Mouse (Mus musculus): ENCODE measurements around the gene Kifc3. TPM values are rescaled to one million over a fixed set of nuclear protein-coding genes. Genes with fewer than 3 reads are reported as not detected.

Kifc3 gene
- polyA plus RNA-seq, 1 experiment from 2014 or later, result 16.5 TPM

DNA sequence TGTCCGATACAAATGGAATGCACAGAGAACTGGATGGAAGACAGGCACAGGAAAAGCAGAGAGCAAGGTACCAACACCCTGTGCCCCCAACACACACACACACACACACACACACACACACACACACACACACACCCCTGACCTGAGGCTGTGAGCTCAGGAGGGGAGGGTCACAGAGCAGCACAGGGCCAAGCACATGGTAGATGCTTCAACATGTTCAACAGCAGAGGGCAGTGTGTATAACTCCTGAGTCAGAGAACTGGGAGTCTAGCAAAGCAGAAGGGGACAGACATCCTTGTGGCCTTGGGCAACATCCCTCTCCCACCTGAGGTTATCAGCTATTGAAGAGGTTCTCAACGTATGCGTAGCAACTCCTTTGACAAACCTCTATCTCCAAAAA, 88.9 kb downstream of the Kifc3 start:
- Histone ChIP-seq H3K4me3 (no peak overlapping the region), H3K27ac (no peak overlapping the region), H3K27me3 (no peaks in the 10 kb centered on the region), H3K9me3 (no peaks in the 10 kb centered on the region), H3K36me3 (peaks cover 13% of the 10 kb centered on the region), H3K4me2 (no peak overlapping the region), H3K4me1 (replicated peaks) (peaks cover 4% of the 10 kb centered on the region; the same call in 1 of the 2 replicates), H3K9ac (no peak overlapping the region)
- peak; percentile 72; the same call in 1 of the 2 replicates for ATAC-seq (ENCODE audit: low FRiP score)
- WGBS, result 70% methylated on average over 3 of the region's 3 CpGs

DNA sequence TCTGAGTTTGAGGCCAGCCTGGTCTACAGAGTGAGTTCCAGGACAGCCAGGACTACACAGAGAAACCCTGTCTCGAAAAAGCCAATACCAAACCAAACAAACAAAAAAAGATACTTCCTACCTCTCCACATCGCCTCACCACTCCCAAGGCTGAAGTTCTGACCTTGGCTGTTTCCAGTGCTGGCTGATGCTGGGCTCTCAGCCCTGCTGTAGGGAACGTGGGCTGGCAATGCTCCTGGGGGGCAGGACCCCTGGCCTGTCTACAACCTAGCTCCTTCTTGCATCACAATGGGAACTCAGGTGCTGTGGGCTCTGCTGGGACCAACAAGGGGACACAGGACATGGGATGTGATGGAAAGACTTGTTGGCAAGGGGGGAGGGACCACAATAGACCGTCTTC, 89.5 kb downstream of the Kifc3 start:
- Histone ChIP-seq H3K9me3 (no peaks in the 10 kb centered on the region), H3K4me2 (no peak overlapping the region), H3K4me3 (no peak overlapping the region), H3K4me1 (replicated peaks) (peaks cover 4% of the 10 kb centered on the region; the same call in 1 of the 2 replicates), H3K36me3 (peaks cover 20% of the 10 kb centered on the region), H3K9ac (no peak overlapping the region), H3K27ac (no peak overlapping the region), H3K27me3 (no peaks in the 10 kb centered on the region)
- WGBS, result 70% methylated on average over 4 of the region's 4 CpGs
- no peak for ATAC-seq (ENCODE audit: low FRiP score)

DNA sequence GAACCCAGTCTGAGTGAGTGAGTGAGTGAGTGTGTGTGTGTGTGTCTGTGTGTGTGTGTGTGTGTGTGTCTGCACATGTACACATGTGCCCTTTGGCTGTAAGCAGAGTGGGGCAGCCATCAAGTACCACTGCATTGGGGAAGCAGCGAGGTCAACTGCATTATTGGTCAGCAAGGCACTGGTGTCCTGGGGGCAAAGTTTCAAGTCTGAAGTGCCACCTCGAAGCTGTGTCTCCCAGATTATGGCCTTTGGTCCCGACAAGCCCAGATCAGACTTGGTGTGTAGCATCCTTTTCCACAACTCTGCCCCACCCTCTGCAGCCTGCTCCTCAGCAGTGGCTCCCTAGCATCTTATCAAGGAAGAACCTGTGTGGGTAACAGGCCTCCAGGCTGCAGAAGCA, 90.0 kb downstream of the Kifc3 start:
- Histone ChIP-seq H3K4me2 (no peak overlapping the region), H3K9me3 (no peaks in the 10 kb centered on the region), H3K4me3 (no peak overlapping the region), H3K4me1 (replicated peaks) (peaks cover 4% of the 10 kb centered on the region; the same call in 1 of the 2 replicates), H3K27me3 (no peaks in the 10 kb centered on the region), H3K9ac (no peak overlapping the region), H3K27ac (no peak overlapping the region), H3K36me3 (peaks cover 23% of the 10 kb centered on the region)
- WGBS, result 86% methylated on average over 3 of the region's 3 CpGs
- ATAC-seq (ENCODE audit: low FRiP score), result no peak

DNA sequence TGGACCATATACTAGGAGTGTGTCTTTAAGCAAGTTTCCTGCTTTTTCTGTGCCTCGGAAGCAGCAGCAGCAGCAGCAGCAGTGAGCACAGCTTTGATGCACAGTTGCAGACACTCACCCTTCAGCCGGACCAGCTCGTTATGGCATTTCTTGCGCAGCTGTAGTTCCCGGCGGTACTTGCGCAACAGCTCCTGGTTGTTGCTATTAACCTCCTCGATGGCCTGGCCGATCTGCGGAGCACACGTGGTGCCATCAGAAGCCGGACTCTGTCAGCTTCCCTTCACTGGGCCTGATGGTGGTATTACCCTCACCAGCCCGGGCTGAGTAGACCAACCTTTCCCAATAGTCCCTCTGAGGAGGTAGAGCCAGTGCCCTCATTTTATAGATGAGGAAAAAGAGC, 95.3 kb downstream of the Kifc3 start:
- Histone ChIP-seq H3K27me3 (no peaks in the 10 kb centered on the region), H3K36me3 (peaks cover 70% of the 10 kb centered on the region), H3K27ac (no peak overlapping the region), H3K4me1 (replicated peaks) (peaks cover 4% of the 10 kb centered on the region; the same call in 1 of the 2 replicates), H3K9me3 (no peaks in the 10 kb centered on the region), H3K4me2 (no peak overlapping the region), H3K9ac (no peak overlapping the region), H3K4me3 (no peak overlapping the region)
- WGBS, result 92% methylated on average over 13 of the region's 13 CpGs
- no peak for ATAC-seq (ENCODE audit: low FRiP score)

DNA sequence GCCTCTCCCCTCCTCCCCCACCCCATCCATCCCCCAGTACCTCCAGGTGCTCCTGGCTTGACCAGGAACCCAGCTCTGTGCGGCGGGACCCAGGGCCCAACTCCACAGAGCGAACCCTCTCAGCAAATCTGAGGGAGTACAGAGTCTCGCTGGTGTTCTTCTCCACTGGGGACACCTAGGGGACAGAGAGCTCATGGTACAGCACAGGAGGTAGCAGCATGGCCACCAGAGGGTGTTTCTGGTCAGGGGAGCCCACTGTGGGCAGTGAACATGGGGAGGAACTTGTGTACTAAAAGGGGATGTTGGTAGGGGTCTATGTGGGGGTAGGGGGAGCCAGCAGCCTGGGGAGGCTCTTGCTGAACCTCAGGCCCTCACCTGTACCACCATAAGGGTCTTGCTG, 100.6 kb downstream of the Kifc3 start:
- Histone ChIP-seq H3K4me2 (no peak overlapping the region), H3K4me1 (replicated peaks) (no peaks in the 10 kb centered on the region), H3K4me3 (no peak overlapping the region), H3K27me3 (no peaks in the 10 kb centered on the region), H3K9ac (no peak overlapping the region), H3K36me3 (peaks cover 93% of the 10 kb centered on the region), H3K9me3 (no peaks in the 10 kb centered on the region), H3K27ac (no peak overlapping the region)
- ATAC-seq (ENCODE audit: low FRiP score), result 0 out of 2 replicates have a peak, but pooled peaks have one; percentile 11
- 80% methylated on average over 4 of the region's 4 CpGs for WGBS

DNA sequence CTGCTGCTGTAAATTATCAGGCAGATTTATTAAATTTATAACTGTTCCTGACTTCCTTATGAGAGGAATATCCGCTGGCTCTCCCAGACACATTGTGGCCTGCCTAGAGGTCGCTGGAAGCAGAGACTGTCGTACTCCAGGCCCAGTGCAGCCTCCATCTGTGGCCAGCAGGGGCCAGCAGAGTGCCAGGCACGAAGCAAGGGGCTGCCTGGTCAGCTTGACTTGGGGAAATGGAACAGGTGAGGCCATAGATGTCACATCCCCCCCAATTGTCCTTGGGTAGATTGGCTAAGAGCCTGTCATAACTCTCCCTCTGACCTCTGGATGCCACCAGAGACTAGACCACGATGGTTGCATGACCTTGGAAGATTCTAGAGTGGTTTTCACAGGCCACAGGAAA, 103.6 kb downstream of the Kifc3 start:
- Histone ChIP-seq H3K9ac (no peak overlapping the region), H3K4me1 (replicated peaks) (no peaks in the 10 kb centered on the region), H3K27ac (no peak overlapping the region), H3K27me3 (no peaks in the 10 kb centered on the region), H3K4me2 (no peak overlapping the region), H3K9me3 (no peaks in the 10 kb centered on the region), H3K4me3 (no peak overlapping the region), H3K36me3 (peaks cover 99% of the 10 kb centered on the region)
- 25% methylated on average over 5 of the region's 5 CpGs for WGBS
- ATAC-seq (ENCODE audit: low FRiP score), result peak; percentile 55; the same call in 1 of the 2 replicates

DNA sequence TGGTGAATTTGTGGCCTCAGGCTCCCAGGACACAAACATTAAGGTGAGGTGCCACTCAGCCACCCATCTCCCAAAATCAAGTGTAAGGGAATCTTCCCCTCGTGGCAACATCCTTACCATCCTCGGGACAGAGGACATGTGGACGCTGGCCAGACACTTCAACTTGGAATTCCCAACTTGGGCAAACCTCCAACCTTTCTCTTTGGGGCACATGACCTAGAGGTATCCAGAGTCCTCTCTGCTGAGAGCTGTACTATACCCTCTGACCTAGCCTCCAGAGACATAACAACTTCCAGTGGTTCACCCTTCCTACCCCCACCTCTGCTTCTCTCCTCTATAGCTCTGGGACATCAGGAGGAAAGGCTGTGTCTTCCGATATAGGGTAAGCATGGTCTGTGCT, 109.0 kb downstream of the Kifc3 start:
- Histone ChIP-seq H3K4me3 (no peak overlapping the region), H3K36me3 (peaks cover 100% of the 10 kb centered on the region), H3K27me3 (no peaks in the 10 kb centered on the region), H3K9ac (no peak overlapping the region), H3K4me1 (replicated peaks) (no peaks in the 10 kb centered on the region), H3K4me2 (no peak overlapping the region), H3K9me3 (no peaks in the 10 kb centered on the region), H3K27ac (no peak overlapping the region)
- no peak for ATAC-seq (ENCODE audit: low FRiP score)
- 94% methylated on average over 4 of the region's 4 CpGs for WGBS

DNA sequence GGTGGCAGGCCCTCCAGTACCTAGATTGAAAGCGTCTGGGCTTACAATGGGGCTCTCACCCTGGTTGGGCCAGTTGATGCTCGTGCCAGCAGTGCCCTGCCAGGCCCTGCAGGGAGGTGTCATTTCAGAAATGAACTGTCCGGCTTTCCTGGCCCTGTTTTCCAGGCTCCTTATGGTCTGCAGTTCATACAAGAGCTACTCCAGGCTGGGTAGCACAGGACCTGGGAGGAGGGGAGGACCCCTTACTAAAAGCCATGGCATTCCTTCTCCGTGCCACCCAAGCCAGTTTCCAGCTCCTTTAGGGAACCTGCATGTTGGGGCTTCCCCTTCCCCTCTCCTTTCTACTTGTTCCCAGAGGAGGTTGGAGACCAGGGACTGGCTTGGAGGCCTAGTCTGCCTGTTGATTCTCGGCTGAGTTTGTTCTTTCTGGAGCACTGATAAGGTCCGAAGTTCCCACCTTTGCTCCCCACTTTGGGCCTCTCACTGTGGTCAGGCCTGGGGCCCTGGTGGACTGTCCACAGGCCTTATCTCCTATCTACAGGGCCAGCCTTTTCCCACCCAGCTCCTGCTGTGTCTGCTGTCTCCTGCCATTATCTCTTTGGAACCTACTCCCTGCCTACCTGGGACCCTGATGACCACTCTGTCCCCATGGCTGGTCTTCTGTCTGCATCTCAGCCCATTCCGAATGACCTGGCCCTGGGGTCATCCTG, 117.0 kb downstream of the Kifc3 start:
- Histone ChIP-seq H3K4me1 (replicated peaks) (peaks cover 25% of the 10 kb centered on the region), H3K4me2 (no peak overlapping the region), H3K36me3 (peaks cover 74% of the 10 kb centered on the region), H3K27ac (no peak overlapping the region), H3K9me3 (no peaks in the 10 kb centered on the region), H3K4me3 (no peak overlapping the region), H3K27me3 (no peaks in the 10 kb centered on the region), H3K9ac (peak overlapping the region; percentile 39; the same call in 1 of the 2 replicates)
- no peak for ATAC-seq (ENCODE audit: low FRiP score)
- 92% methylated on average over 7 of the region's 7 CpGs for WGBS

DNA sequence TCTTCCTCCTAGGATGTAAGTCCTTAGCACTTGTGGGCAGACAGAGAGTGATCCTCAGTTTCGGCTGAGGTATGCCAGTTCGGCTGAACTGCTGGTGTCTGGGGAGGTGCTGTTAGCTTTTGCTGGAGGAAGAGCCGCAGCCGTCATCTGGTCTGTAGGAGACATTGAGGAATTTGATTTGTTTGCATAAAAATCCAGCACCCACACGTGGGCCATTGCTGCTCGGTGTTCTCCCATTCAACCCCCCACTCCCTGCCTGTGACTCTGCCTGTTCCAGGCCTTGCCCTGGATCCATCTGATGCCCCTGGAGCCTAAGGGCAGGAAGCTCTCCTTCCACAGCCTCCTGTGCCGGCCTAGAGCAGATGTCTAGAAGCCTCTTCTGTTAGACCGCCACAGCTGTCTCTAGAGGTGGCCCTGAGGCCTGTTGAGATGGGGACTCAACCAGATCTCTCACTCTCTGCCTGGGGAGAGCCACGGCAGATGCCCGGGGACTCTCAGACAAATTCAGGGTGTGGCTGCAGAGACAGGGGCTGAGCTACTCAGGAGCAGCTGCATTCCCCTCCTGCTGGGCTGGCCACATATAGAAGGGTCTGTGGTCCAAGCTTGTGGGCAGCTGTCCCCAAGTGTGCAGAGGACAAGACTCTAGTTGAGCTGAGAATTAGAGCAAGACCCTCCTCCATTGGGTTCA, 117.7 kb downstream of the Kifc3 start:
- Histone ChIP-seq H3K27ac (no peak overlapping the region), H3K9ac (peak overlapping the region; percentile 39; the same call in 1 of the 2 replicates), H3K9me3 (no peaks in the 10 kb centered on the region), H3K36me3 (peaks cover 67% of the 10 kb centered on the region), H3K4me1 (replicated peaks) (peaks cover 29% of the 10 kb centered on the region), H3K27me3 (no peaks in the 10 kb centered on the region), H3K4me3 (no peak overlapping the region), H3K4me2 (no peak overlapping the region)
- WGBS, result 81% methylated on average over 10 of the region's 10 CpGs
- ATAC-seq (ENCODE audit: low FRiP score), result no peak

DNA sequence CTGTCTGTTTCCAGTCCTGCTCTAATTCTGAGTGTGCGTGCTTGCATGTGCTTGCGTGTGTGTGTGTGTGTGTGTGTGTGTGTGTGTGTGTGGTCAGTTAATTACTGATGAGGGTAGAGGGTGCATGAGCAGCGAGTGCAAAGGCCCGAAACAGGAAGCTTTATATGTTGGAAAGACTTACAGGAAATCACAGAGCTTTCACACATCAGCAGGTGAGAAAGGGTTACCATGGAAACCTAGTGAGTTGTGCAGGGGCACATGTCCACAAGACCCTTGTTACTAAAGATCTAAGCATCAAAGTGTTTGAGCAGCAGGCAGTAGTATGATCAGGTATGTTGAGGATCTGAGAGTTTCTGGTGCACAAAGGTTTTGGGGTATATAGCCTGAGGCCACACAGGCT, 118.4 kb downstream of the Kifc3 start:
- no peaks in the 10 kb centered on the region for H3K27me3 ChIP-seq
- H3K9ac ChIP-seq, result 0 out of 2 replicates have a peak overlapping the region, but pooled peaks have one; percentile 46
- peaks cover 29% of the 10 kb centered on the region for H3K4me1 ChIP-seq (replicated peaks)
- peaks cover 61% of the 10 kb centered on the region for H3K36me3 ChIP-seq
- 92% methylated on average over 4 of the region's 4 CpGs for WGBS
- ATAC-seq (ENCODE audit: low FRiP score), result no peak
- H3K4me3 ChIP-seq, result no peak overlapping the region
- H3K27ac ChIP-seq, result no peak overlapping the region
- H3K4me2 ChIP-seq, result no peak overlapping the region
- no peaks in the 10 kb centered on the region for H3K9me3 ChIP-seq

DNA sequence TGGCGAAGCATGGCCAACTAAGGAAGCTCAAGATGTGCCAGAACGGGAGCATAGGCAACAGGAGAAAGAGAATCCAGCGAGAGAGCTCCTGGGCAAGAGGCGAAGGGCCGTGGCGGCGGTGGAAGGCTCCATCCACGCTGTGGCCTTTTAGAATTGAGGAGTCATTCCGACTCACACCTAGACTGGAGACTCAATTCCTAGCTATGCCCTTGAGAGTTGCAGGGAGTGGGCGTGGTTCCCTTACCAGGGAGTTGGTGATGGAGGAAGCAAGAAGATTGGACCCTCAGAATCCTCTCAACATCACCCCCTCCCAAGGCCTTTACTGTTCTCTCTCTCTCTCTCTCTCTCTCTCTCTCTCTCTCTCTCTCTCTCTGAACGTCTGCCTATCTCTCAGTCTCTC, 121.0 kb downstream of the Kifc3 start:
- H3K4me1 ChIP-seq (replicated peaks), result peaks cover 29% of the 10 kb centered on the region
- H3K9me3 ChIP-seq, result no peaks in the 10 kb centered on the region
- H3K4me3 ChIP-seq, result peak overlapping the region; percentile 90
- peaks cover 35% of the 10 kb centered on the region for H3K36me3 ChIP-seq
- peaks cover 9% of the 10 kb centered on the region; the same call in 1 of the 2 replicates for H3K27me3 ChIP-seq
- H3K27ac ChIP-seq, result peak overlapping the region; percentile 83
- peak overlapping the region; percentile 87 for H3K9ac ChIP-seq
- 12% methylated on average over 11 of the region's 11 CpGs for WGBS
- no peak for ATAC-seq (ENCODE audit: low FRiP score)
- H3K4me2 ChIP-seq, result peak overlapping the region; percentile 95

DNA sequence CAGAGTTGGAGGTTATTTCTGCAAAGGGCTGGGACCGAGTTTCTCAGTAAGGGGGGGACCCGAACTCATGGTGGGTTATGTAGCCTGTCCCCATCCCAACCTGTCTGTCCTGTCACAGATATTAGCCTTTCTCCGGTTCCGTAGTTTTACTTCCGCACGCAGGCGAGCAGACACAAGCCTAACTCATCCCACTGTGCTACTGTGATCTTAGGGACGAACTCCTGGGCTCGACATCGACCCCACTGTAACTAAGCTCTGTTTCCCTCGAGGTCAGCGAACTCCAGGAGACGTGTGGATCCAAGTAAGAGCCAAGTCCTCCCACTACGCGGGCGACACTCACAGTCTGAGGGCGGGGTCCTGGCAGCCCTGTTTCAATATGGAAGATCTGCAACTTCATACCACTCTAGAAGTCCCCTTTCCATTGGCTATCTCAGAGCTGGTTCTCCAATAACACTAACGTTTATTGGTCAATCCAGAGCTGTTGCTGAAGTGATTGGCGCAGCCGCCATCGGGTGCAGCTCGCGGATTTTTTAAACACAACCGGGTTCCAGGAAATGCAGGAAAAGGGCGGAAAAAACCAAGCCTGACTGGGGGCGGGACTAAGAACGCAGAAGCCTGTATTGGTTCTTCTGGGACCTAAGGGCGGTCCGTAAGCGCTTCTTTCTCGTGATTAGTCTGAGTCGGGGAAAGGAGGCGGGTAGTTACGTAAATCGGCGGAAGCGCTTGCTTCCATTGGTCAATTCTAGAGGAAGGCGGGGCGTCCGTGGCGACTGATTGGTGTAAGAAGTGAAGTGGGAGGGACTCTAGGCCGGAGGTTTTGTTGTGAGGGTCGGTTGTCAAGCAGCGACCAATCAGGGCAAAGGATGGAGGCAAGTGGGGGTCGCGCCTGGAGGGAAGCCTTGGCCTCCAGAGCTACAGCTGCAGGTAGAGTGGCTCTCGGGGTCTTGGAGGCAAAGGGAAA, 122.0 kb downstream of the Kifc3 start, which contains the start of gene Katnb1:
Gene Katnb1 (plus strand): TSS at position 806 of the 961 bp plus-strand sequence.
- peaks cover 9% of the 10 kb centered on the region; the same call in 1 of the 2 replicates for H3K27me3 ChIP-seq
- H3K9ac ChIP-seq, result peak within 1 kb of the TSS; percentile 87
- H3K4me2 ChIP-seq, result peak within 1 kb of the TSS; percentile 95
- H3K27ac ChIP-seq, result peak within 1 kb of the TSS; percentile 83
- H3K36me3 ChIP-seq, result peaks cover 28% of the 10 kb centered on the region
- ATAC-seq (ENCODE audit: low FRiP score), result peak; percentile 98
- H3K4me1 ChIP-seq (replicated peaks), result peaks cover 29% of the 10 kb centered on the region
- WGBS, result under 1% methylated on average over 47 of the region's 47 CpGs
- peak within 1 kb of the TSS; percentile 90 for H3K4me3 ChIP-seq
- H3K9me3 ChIP-seq, result no peaks in the 10 kb centered on the region

Data from hindbrain, embryonic 13.5 days (tissue).